Mouse (Mus musculus) embryonic fibroblast, embryonic 13.5 days (primary cell): Measurements from ENCODE around the gene Nhlrc3. TPM values are rescaled to one million over a fixed set of nuclear protein-coding genes. Genes with fewer than 3 reads are reported as not detected.

Source experiments
- H3K27ac ChIP-seq: 2 replicates; pipeline ENCODE4 v1.5.1; 2012; ENCODE audit warnings: low read length, control low read depth, inconsistent platforms; ENCODE audit not compliant: insufficient read depth
- H3K4me1 ChIP-seq: 2 replicates; pipeline ENCODE4 v1.6.1; 2011; ENCODE audit warnings: low read length; ENCODE audit not compliant: control insufficient read depth, insufficient read depth
- H3K4me3 ChIP-seq: 2 replicates; pipeline ENCODE4 v1.5.1; 2011; ENCODE audit warnings: mild to moderate bottlenecking, control low read depth, low read length; ENCODE audit not compliant: insufficient read depth
- CTCF ChIP-seq: IDR thresholded peaks from 2 replicates; pipeline ENCODE4 v1.5.1; 2011; ENCODE audit warnings: mild to moderate bottlenecking, control low read depth, low read length, moderate library complexity, borderline replicate concordance; ENCODE audit not compliant: insufficient read depth
- POLR2A ChIP-seq: IDR thresholded peaks from 2 replicates; pipeline ENCODE4 v1.6.1; 2011; ENCODE audit warnings: low read depth, mild to moderate bottlenecking, control low read depth, low read length, moderate library complexity
- polyA plus RNA-seq: library from polyadenylated mRNA; stranded (reverse); fragments of >200 nt; gene quantifications from 2 replicates; pipeline ENCODE4 v1.2.4, GENCODE M21; 2011; ENCODE audit warnings: low read depth; ENCODE audit not compliant: missing spikeins, insufficient read length

Nhlrc3 gene
- 17.0 and 19.3 TPM in 2 replicates for polyA plus RNA-seq

GRCm38 (mm10) chr3:53463046-53463764 is at the start of gene Nhlrc3, which contains the start of gene Proser1:
Gene Nhlrc3, minus strand, starts transcription at chr3:53463332.
Gene Proser1, plus strand, starts transcription at chr3:53463666.
- TF ChIP-seq POLR2A (peak; percentile 52; the same call in 1 of the 2 replicates), CTCF (no peak)
- Histone ChIP-seq H3K4me3 (peak within 1 kb of the TSS; percentile 95), H3K27ac (peak within 1 kb of the TSS; percentile 88), H3K4me1 (peaks cover 2% of the 10 kb centered on the region; the same call in 1 of the 2 replicates)

- no peak for TF ChIP-seq POLR2A
- no peak for TF ChIP-seq CTCF
Observed at GRCm38 (mm10) chr3:53502428-53502827, 39.3 kb upstream of the Nhlrc3 start.

GRCm38 (mm10) chr3:53498351-53498905 is 35.3 kb upstream of the Nhlrc3 start:
- no peak for TF ChIP-seq POLR2A
- TF ChIP-seq CTCF, result no peak
- Histone ChIP-seq H3K27ac (no peak overlapping the region), H3K4me1 (no peaks in the 10 kb centered on the region), H3K4me3 (no peak overlapping the region)

More at GRCm38 (mm10) chr3:53502428-53502827, 39.3 kb upstream of the Nhlrc3 start:
- no peaks in the 10 kb centered on the region for H3K4me1 ChIP-seq
- no peak overlapping the region for H3K4me3 ChIP-seq
- H3K27ac ChIP-seq, result no peak overlapping the region

- H3K27ac ChIP-seq, result no peak within 1 kb of the TSS
- TF ChIP-seq CTCF (no peak), POLR2A (no peak)
- H3K4me1 ChIP-seq, result no peaks in the 10 kb centered on the region
- H3K4me3 ChIP-seq, result no peak within 1 kb of the TSS
Observed at GRCm38 (mm10) chr3:53488353-53488752, 25.2 kb upstream of the Nhlrc3 start, which contains the start of gene Stoml3. Gene Stoml3, plus strand, starts transcription at chr3:53488653.

GRCm38 (mm10) chr3:53486996-53487576 is 24.0 kb upstream of the Nhlrc3 start:
- TF ChIP-seq POLR2A, result no peak
- no peak for TF ChIP-seq CTCF
- no peak overlapping the region for H3K4me3 ChIP-seq
- H3K27ac ChIP-seq, result no peak overlapping the region
- no peaks in the 10 kb centered on the region for H3K4me1 ChIP-seq

DNA sequence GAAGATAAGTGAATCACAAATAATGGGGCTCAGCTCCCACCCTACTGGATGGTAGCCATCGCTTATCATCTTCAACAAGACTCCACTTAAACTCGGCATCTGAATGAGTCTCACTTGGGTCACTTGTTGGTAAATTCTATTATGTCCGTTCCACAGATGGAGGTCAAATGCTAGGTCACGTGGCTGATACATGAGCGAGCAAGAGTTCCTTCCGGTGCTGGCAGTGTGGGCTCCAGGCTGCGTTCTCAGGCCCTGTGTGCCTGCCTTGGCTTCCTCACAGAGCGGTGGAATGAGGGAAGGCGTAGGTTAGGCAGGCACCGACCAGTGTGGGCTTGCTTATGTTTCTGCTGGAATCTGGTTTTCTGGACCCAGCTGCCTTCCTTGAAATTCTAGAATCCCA is 23.4 kb upstream of the Nhlrc3 start:
- H3K27ac ChIP-seq, result no peak overlapping the region
- H3K4me3 ChIP-seq, result no peak overlapping the region
- H3K4me1 ChIP-seq, result no peaks in the 10 kb centered on the region
- TF ChIP-seq CTCF (no peak), POLR2A (no peak)

- TF ChIP-seq CTCF (no peak), POLR2A (no peak)
- H3K4me3 ChIP-seq, result no peak overlapping the region
- no peak overlapping the region for H3K27ac ChIP-seq
- no peaks in the 10 kb centered on the region for H3K4me1 ChIP-seq
Observed at GRCm38 (mm10) chr3:53483414-53484059, 20.4 kb upstream of the Nhlrc3 start.

DNA sequence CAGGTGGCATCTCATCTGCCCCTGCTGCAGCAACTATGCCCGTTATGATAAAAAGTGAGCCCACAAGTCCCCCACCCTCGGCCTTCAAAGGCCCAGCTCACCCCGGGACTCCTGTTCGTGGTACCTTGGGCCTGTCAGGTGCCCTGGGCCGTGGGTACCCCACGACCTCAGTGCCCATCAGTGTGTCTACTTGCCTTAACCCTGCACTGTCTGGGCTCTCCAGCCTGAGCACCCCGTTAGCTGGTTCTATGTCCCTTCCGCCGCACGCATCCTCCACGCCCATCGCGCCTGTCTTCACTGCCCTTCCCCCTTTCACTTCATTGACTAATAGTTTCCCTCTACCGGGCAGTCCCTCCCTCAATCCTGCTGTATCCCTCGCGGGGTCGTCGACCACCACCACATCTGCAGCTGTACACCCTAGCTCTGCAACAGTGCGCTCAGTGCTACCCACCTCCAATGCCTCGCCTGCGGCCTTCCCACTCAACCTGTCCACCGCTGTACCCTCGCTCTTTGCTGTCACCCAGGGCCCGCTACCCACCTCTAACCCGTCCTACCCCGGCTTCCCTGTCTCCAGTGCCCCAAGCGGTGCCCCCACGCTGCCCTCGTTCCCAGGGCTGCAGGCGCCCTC is 15.4 kb upstream of the Nhlrc3 start:
- TF ChIP-seq POLR2A (no peak), CTCF (no peak)
- Histone ChIP-seq H3K27ac (no peak overlapping the region), H3K4me1 (no peaks in the 10 kb centered on the region), H3K4me3 (no peak overlapping the region)

- no peaks in the 10 kb centered on the region for H3K4me1 ChIP-seq
- H3K4me3 ChIP-seq, result no peak overlapping the region
- TF ChIP-seq POLR2A, result no peak
- no peak for TF ChIP-seq CTCF
- H3K27ac ChIP-seq, result no peak overlapping the region
Observed at GRCm38 (mm10) chr3:53477468-53477867, 14.3 kb upstream of the Nhlrc3 start.

DNA sequence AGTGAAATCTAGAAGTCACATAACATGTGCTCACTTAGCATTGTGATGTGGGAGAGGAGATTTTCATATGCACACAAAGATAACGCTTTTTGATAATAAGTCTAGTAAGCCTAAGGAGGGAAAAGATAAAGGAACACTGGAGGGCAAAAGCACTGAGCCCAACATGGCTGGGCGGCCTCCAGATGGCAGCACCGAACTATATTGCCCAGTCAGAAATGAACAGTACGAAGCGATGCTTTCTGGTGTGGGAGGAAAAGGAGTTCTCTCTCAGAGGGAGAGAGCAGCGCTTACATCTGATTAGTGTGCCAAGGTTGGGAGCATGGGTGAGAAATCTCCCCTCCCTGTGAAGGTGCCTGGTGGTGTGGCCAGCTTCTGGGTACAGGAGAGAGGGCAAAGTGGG is 12.8 kb upstream of the Nhlrc3 start:
- no peak overlapping the region for H3K4me3 ChIP-seq
- TF ChIP-seq CTCF (peak; percentile 71; the same call in 1 of the 2 replicates), POLR2A (no peak)
- no peak overlapping the region for H3K27ac ChIP-seq
- no peaks in the 10 kb centered on the region for H3K4me1 ChIP-seq
